Mouse (Mus musculus): ENCODE measurements around the gene Rpp40.

Gene Rpp40

GRCm38 (mm10) chr13:35905879-35906481 lies at the start of gene Rpp40:
Gene Rpp40 (minus strand): TSS chr13:35906359.
- DNase-seq, result peak; percentile 92

GRCm38 (mm10) chr13:35949814-35950455 lies 43.8 kb upstream of the Rpp40 start:
- peak; percentile 18 to 26 for DNase-seq

GRCm38 (mm10) chr13:35947354-35948000 lies 41.3 kb upstream of the Rpp40 start:
- peak; percentile 56 to 79 for DNase-seq

- peak in 1 of 2 experiments; percentile 7 for DNase-seq
These were observed 40.6 kb upstream of the Rpp40 start for GRCm38 (mm10) chr13:35946659-35947353.

GRCm38 (mm10) chr13:35940934-35941333 lies 34.8 kb upstream of the Rpp40 start:
- DNase-seq, result no peak

GRCm38 (mm10) chr13:35939871-35940665 lies 33.9 kb upstream of the Rpp40 start:
- peak in 1 of 2 experiments; percentile 5 for DNase-seq

GRCm38 (mm10) chr13:35937991-35938390 lies 31.8 kb upstream of the Rpp40 start:
- DNase-seq, result no peak

- no peak for DNase-seq
These were observed 5.3 kb upstream of the Rpp40 start for GRCm38 (mm10) chr13:35911476-35911875.

DNA sequence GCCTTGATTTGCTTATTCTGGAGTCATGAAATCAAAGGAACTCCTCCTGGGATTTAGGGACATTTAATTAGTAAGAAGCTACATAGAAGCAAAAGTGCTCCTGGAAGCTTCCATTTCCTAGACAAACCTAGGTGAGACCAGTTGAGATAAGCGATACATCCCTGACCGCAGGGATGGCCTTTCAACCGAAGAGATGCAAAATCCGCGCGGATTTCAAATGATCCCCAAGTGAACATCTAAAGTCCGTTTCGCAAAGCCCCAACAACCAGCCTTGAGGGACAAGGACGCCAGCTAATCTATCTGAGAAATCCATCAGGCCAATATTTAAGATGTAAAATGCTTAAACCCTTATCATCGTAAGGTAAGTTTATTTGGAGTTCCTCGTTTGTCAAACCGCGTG lies 781 bp downstream of the Rpp40 start:
- no peak for DNase-seq

GRCm38 (mm10) chr13:35892866-35893265 lies 13.3 kb downstream of the Rpp40 start:
- DNase-seq, result no peak

DNA sequence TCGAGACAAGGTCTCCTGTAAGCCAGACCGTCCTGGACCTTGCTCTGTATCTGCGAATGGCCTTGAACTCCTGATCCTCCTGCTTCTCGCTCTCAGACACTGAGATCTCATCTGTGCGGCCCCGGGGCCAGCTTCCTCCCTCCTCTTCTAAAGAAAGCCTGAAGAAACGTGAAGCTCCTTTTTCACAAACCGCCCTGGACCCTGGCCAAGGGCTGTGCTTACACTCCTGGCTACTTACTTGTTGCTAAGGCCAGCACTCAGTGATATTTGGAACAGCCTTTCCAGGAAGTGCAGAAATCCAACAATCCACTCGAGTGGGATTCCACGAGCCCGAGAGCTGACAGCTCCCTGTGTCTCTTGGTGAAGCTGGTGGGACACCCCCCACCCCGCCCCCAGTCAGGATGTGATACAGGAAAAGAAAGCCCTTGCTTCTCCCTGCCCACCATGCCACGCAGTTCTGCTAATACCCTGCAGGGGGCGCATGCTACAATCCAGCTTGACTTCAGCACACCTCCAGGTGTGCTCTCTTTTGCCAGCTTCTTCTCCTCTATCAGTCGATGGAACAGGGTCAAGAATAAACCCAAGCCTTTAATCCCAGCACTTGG lies 19.9 kb downstream of the Rpp40 start:
- DNase-seq, result peak; percentile 64 to 68

- DNase-seq, result no peak
These were observed 25.6 kb downstream of the Rpp40 start for GRCm38 (mm10) chr13:35880555-35881046.

DNA sequence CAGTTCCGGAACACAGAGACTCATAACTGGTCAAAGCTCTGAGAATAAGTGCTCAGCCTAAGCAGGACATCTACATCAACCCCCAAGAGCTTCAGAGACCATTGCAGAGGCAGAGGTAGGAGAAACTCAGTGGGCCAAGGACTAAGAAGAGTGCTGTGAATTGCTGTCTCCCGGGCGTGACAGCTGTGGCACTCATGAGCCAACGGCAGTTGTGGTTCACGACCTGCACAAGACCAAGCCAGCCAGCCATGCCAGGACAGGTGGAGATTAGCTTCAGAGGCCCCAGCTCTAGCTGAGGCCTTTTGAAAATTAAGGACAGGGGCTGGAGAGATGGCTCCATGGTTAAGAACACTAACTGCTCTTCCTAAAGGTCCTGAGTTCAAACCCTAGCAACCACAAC lies 26.6 kb downstream of the Rpp40 start:
- no peak for DNase-seq

DNA sequence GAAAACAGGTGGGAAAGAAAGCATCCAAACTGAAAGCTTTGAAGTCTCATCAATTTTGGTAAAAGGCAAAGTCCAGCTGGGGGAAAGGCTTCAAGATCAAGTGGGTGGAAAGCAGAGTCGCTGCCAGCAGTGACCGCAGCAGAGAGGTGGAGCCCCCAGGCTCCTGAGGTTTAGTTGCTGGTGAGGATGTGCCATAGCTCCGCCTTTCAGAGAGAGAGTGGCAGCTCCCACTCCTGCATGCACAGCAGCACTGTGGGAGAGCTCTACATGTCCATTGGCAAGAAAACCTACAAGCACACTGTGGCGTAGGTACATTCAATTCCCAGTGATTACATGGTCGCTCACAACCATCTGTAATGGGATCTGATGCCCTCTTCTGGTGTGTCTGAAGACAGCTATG lies 27.1 kb downstream of the Rpp40 start:
- no peak for DNase-seq

DNA sequence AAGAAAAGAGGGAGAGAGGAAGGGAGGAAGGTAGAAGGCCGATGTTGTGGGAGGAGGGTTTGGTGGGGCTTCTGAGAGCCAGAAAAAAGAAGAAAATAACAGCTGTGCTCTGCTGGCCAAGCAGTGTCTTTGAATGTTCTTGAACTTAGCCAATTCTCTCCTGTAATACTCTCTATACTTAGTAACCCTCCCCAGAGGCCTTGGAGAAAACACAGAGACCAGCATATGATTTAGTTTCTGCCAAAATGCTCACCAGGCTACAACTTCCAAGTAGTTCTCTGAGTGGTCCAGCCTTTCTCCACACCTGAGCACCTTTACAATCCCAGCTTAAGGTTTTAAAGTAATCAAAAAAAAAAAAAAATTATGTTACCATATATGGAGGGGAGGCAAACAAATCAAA lies 27.9 kb downstream of the Rpp40 start:
- no peak for DNase-seq

GRCm38 (mm10) chr13:35875396-35875795 lies 30.8 kb downstream of the Rpp40 start:
- DNase-seq, result no peak

DNA sequence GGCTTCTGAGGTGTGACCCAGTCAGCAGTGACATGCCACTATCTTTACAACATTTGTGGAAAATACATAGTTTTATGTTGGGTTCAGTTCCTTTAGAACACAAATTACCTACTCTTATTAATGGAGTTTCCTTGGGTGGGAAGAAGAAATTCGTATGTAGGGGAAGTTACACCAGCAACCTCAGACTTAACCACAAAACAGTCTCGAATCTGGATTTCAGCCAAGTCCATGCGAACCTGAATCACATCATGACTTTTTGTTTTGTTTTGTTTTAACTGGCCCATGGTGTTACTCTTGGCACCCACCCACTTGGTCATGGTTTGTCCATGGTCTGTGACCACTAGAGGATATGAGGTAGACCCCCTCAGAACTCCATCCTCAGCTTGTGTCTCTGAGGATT lies 35.1 kb downstream of the Rpp40 start:
- DNase-seq, result no peak

DNA sequence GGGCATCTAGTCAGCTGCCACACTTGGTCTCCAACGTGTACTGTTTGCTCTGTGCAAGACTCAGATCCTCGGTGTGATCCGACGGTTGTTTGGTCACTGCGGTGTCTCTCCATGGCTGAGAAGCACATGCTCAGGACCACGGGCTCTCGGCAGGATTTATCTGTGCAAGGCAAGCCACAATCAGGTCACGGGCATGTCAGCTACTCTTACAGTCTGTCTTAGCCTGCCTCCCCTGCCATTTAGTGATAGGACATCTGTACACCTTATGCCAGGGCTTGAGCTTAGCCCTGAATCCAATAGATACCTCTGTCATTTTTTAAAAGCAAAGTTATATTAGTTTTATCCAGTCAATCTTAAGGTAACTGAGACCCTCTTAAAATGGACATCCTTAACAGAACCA lies 35.5 kb downstream of the Rpp40 start:
- DNase-seq, result no peak

DNA sequence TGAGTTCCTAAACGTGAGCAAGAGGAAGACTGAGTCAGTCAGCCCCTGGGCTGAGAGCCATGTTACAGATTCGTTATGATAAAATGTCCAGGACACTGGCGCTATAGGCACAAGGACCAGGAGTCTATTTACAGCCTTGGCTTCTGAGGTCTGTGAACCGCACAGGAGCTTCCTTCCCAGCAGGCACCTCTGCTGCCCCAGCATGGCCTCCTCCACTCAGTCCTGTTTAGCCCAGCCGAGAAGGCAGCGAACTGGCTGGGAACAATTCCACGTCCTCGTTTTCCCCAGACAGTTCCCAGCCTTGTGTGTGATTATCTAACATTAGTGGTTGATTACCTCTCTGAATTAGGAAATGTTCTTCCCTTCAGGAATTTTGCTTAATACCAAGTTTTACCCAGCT lies 45.2 kb downstream of the Rpp40 start:
- no peak for DNase-seq

- DNase-seq, result no peak
These were observed 48.7 kb downstream of the Rpp40 start for GRCm38 (mm10) chr13:35857486-35857885.

GRCm38 (mm10) chr13:35852851-35853575 lies 53.1 kb downstream of the Rpp40 start:
- DNase-seq, result no peak

- DNase-seq, result no peak
These were observed 54.6 kb downstream of the Rpp40 start for GRCm38 (mm10) chr13:35851581-35851980.

Data from lung, postnatal 4 days (tissue).